Mouse (Mus musculus) hindbrain, embryonic 11.5 days (tissue): Measurements from ENCODE around the gene 4930512M02Rik. TPM values are rescaled to one million over a fixed set of nuclear protein-coding genes. Genes with fewer than 3 reads are reported as not detected.

Source experiments
- ATAC-seq: fragments of 200-750 bp; cut with Nextera tagmentation; 2 replicates; pipeline ENCODE4 v1.8.0; 2017; ENCODE audit warnings: mild to moderate bottlenecking, moderate TSS enrichment, moderate library complexity; ENCODE audit not compliant: low FRiP score
- DNase-seq: peaks from one replicate; pipeline ENCODE4 v3.0.0-alpha.2; 2015; ENCODE audit warnings: low spot score
- H3K27ac ChIP-seq: fragments of 300-500 bp; sonication (generic); 2 replicates; pipeline ENCODE4 v1.5.1; 2014; ENCODE audit warnings: mild to moderate bottlenecking, low read depth, low read length
- H3K27me3 ChIP-seq: fragments of 300-500 bp; sonication (generic); 2 replicates; pipeline ENCODE4 v1.6.1; 2014; ENCODE audit warnings: mild to moderate bottlenecking, low read length, moderate library complexity, mixed read lengths; ENCODE audit not compliant: control insufficient read depth, insufficient read depth
- H3K36me3 ChIP-seq: fragments of 300-500 bp; sonication (generic); 2 replicates; pipeline ENCODE4 v1.6.1; 2014; ENCODE audit warnings: mild to moderate bottlenecking, low read length, moderate library complexity, mixed read lengths; ENCODE audit not compliant: control insufficient read depth, insufficient read depth
- H3K4me1 ChIP-seq: fragments of 300-500 bp; sonication (generic); replicated peaks from 2 replicates; pipeline ENCODE4 v1.6.1; 2014; ENCODE audit warnings: low read length, mixed read lengths; ENCODE audit not compliant: control insufficient read depth, insufficient read depth
- H3K4me2 ChIP-seq: fragments of 300-500 bp; sonication (generic); replicated peaks from 2 replicates; pipeline ENCODE4 v1.6.1; 2014; ENCODE audit warnings: mild to moderate bottlenecking, low read depth, low read length
- H3K4me3 ChIP-seq: fragments of 300-500 bp; sonication (generic); 2 replicates; pipeline ENCODE4 v1.5.1; 2014; ENCODE audit warnings: low read depth, low read length
- H3K9ac ChIP-seq: fragments of 300-500 bp; sonication (generic); 2 replicates; pipeline ENCODE4 v1.6.1; 2014; ENCODE audit warnings: low read depth, low read length
- H3K9me3 ChIP-seq: fragments of 300-500 bp; sonication (generic); 2 replicates; pipeline ENCODE4 v1.6.1; 2016; ENCODE audit warnings: low read length; ENCODE audit not compliant: control insufficient read depth
- WGBS: fragments of 180-500 bp; shearing (Covaris S2); extraction: QIAGEN DNeasy Blood & Tissue Kit; methylation state at CpG from one replicate; pipeline ENCODE4 v1.1.7; 2014; 5-methylcytosine and 5-hydroxymethylcytosine counted together
- polyA plus RNA-seq: library from polyadenylated mRNA; unstranded; fragments of >200 nt; fragmentation: Nextera tagmentation; extraction: Ambion mirVana; gene quantifications from 2 replicates; pipeline ENCODE4 v1.2.1, GENCODE M21; 2014

Gene 4930512M02Rik
- polyA plus RNA-seq, 1 experiment from 2014 or later: not detected

- no peaks in the 10 kb centered on the region for H3K27me3 ChIP-seq
- peak; percentile 69 for DNase-seq
- H3K9ac ChIP-seq: no peak overlapping the region
- no peak overlapping the region for H3K4me2 ChIP-seq
- H3K9me3 ChIP-seq: no peaks in the 10 kb centered on the region
- H3K27ac ChIP-seq: no peak overlapping the region
- no peak overlapping the region for H3K4me3 ChIP-seq
- peak; percentile 17; the same call in 1 of the 2 replicates for ATAC-seq
- no peaks in the 10 kb centered on the region for H3K36me3 ChIP-seq
- WGBS: 49% methylated on average over 11 of the region's 11 CpGs
- H3K4me1 ChIP-seq: no peaks in the 10 kb centered on the region
Observed at GRCm38 (mm10) chr11:11557173-11557967, 70.3 kb downstream of the 4930512M02Rik start.

DNA sequence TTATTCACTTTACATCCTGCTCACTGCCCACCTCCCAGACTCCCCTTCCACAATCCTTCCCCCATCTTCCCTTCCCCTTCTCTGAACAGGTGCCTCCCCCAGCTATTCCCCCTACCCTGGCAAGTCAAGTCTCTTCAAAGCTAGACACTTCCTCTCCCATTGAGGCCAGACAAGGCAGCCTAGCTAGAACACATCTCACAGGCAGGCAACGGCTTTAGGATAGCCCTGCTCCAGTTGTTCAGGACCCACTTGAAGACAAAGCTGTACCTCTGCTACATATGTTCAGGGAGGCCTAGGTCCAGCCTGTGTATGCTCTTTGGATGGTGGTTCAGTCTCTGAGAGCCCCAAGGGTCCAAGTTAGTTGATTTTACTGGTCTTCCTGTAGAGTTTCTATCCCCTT is 71.4 kb downstream of the 4930512M02Rik start:
- no peaks in the 10 kb centered on the region for H3K4me1 ChIP-seq
- 90% methylated on average over 1 of the region's 1 CpGs for WGBS
- no peak overlapping the region for H3K4me2 ChIP-seq
- H3K27me3 ChIP-seq: no peaks in the 10 kb centered on the region
- H3K36me3 ChIP-seq: no peaks in the 10 kb centered on the region
- no peak overlapping the region for H3K4me3 ChIP-seq
- no peak overlapping the region for H3K9ac ChIP-seq
- H3K27ac ChIP-seq: no peak overlapping the region
- no peaks in the 10 kb centered on the region for H3K9me3 ChIP-seq
- ATAC-seq (no peak), DNase-seq (no peak)

- no peak overlapping the region for H3K4me3 ChIP-seq
- H3K9ac ChIP-seq: no peak overlapping the region
- H3K9me3 ChIP-seq: no peaks in the 10 kb centered on the region
- no peak overlapping the region for H3K27ac ChIP-seq
- no peak overlapping the region for H3K4me2 ChIP-seq
- WGBS: 81% methylated on average over 8 of the region's 8 CpGs
- no peak for DNase-seq
- H3K4me1 ChIP-seq: no peaks in the 10 kb centered on the region
- H3K27me3 ChIP-seq: no peaks in the 10 kb centered on the region
- no peak for ATAC-seq
- H3K36me3 ChIP-seq: no peaks in the 10 kb centered on the region
Observed at GRCm38 (mm10) chr11:11555563-11555962, 72.1 kb downstream of the 4930512M02Rik start.

GRCm38 (mm10) chr11:11547597-11548240 is 79.9 kb downstream of the 4930512M02Rik start:
- ATAC-seq: no peak
- H3K27ac ChIP-seq: no peak overlapping the region
- WGBS: 78% methylated on average over 7 of the region's 7 CpGs

GRCm38 (mm10) chr11:11546903-11547511 is 80.6 kb downstream of the 4930512M02Rik start:
- Histone ChIP-seq H3K27me3 (no peaks in the 10 kb centered on the region), H3K4me1 (no peaks in the 10 kb centered on the region), H3K27ac (no peak overlapping the region), H3K4me2 (no peak overlapping the region), H3K4me3 (no peak overlapping the region), H3K36me3 (no peaks in the 10 kb centered on the region), H3K9me3 (no peaks in the 10 kb centered on the region), H3K9ac (no peak overlapping the region)
- DNase-seq (no peak), ATAC-seq (no peak)
- WGBS: 92% methylated on average over 7 of the region's 7 CpGs

More at GRCm38 (mm10) chr11:11547597-11548240, 79.9 kb downstream of the 4930512M02Rik start:
- Histone ChIP-seq H3K9ac (no peak overlapping the region), H3K36me3 (no peaks in the 10 kb centered on the region), H3K4me3 (no peak overlapping the region), H3K4me2 (no peak overlapping the region), H3K4me1 (no peaks in the 10 kb centered on the region), H3K27me3 (no peaks in the 10 kb centered on the region), H3K9me3 (no peaks in the 10 kb centered on the region)
- no peak for DNase-seq

- no peak overlapping the region for H3K4me2 ChIP-seq
- H3K4me3 ChIP-seq: no peak overlapping the region
- WGBS: 95% methylated on average over 3 of the region's 3 CpGs
- H3K9ac ChIP-seq: no peak overlapping the region
- H3K36me3 ChIP-seq: no peaks in the 10 kb centered on the region
- ATAC-seq: no peak
- H3K27me3 ChIP-seq: no peaks in the 10 kb centered on the region
- DNase-seq: no peak
- H3K9me3 ChIP-seq: no peaks in the 10 kb centered on the region
- no peak overlapping the region for H3K27ac ChIP-seq
- H3K4me1 ChIP-seq: no peaks in the 10 kb centered on the region
Observed at GRCm38 (mm10) chr11:11545948-11546347, 81.7 kb downstream of the 4930512M02Rik start.

Other genes with a start within 250 kb of the 4930512M02Rik start
- gene Spata48, start 165.7 kb downstream of the 4930512M02Rik start, polyA plus RNA-seq: 1.6 and 1.7 TPM in 2 replicates
- 0.47 and 0.73 TPM in 2 replicates for gene Zpbp, start 165.4 kb downstream of the 4930512M02Rik start, polyA plus RNA-seq
- gene Ikzf1, start 57.2 kb upstream of the 4930512M02Rik start, polyA plus RNA-seq: 2.3 and 3.5 TPM in 2 replicates
- gene Fignl1, start 181.1 kb upstream of the 4930512M02Rik start, polyA plus RNA-seq: 66.4 and 73.5 TPM in 2 replicates